Mouse (Mus musculus) midbrain, embryonic 16.5 days (tissue): ENCODE results near the gene Nav1. TPM values are rescaled to one million over a fixed set of nuclear protein-coding genes. Genes with fewer than 3 reads are reported as not detected.

Experiments used
- ATAC-seq: fragments of 200-750 bp; cut with Nextera tagmentation; 2 replicates; pipeline ENCODE4 v1.8.0; 2017; ENCODE audit warnings: moderate TSS enrichment
- H3K27ac ChIP-seq: fragments of 300-500 bp; sonication (generic); 2 replicates; pipeline ENCODE4 v1.5.1; 2014; ENCODE audit warnings: mild to moderate bottlenecking, low read length, mixed read lengths
- H3K27me3 ChIP-seq: fragments of 300-500 bp; sonication (generic); 2 replicates; pipeline ENCODE4 v1.6.1; 2014; ENCODE audit warnings: low read depth, low read length, mixed read lengths; ENCODE audit not compliant: control insufficient read depth, insufficient read depth
- H3K36me3 ChIP-seq: fragments of 300-500 bp; sonication (generic); 2 replicates; pipeline ENCODE4 v1.6.1; 2014; ENCODE audit warnings: mild to moderate bottlenecking, low read length, moderate library complexity, mixed read lengths; ENCODE audit not compliant: control insufficient read depth, insufficient read depth
- H3K4me1 ChIP-seq: fragments of 300-500 bp; sonication (generic); 2 replicates; pipeline ENCODE4 v1.6.1; 2014; ENCODE audit warnings: mild to moderate bottlenecking, low read length, mixed read lengths; ENCODE audit not compliant: control insufficient read depth, insufficient read depth
- H3K4me2 ChIP-seq: fragments of 300-500 bp; sonication (generic); 2 replicates; pipeline ENCODE4 v1.6.1; 2014; ENCODE audit warnings: mild to moderate bottlenecking, low read length, mixed read lengths
- H3K4me3 ChIP-seq: fragments of 300-500 bp; sonication (generic); 2 replicates; pipeline ENCODE4 v1.5.1; 2014; ENCODE audit warnings: low read depth, mild to moderate bottlenecking, low read length, moderate library complexity, mixed read lengths
- H3K9ac ChIP-seq: fragments of 300-500 bp; sonication (generic); 2 replicates; pipeline ENCODE4 v1.6.1; 2014; ENCODE audit warnings: low read depth, low read length, mixed read lengths
- H3K9me3 ChIP-seq: fragments of 300-500 bp; sonication (generic); replicated peaks from 2 replicates; pipeline ENCODE4 v1.6.1; 2014; ENCODE audit warnings: mild to moderate bottlenecking, low read length, mixed read lengths; ENCODE audit not compliant: control insufficient read depth, poor library complexity, severe bottlenecking
- WGBS: fragments of 180-500 bp; shearing (Covaris S2); extraction: QIAGEN DNeasy Blood & Tissue Kit; methylation state at CpG from one replicate; pipeline ENCODE4 v1.1.7; 2014; 5-methylcytosine and 5-hydroxymethylcytosine counted together
- polyA plus RNA-seq: library from polyadenylated mRNA; unstranded; fragments of >200 nt; fragmentation: Nextera tagmentation; extraction: Ambion mirVana; gene quantifications from 2 replicates; pipeline ENCODE4 v1.2.1, GENCODE M21; 2015

Gene Nav1
- polyA plus RNA-seq, 1 experiment from 2014 or later = 53.9 TPM

- H3K36me3 ChIP-seq = peaks cover 3% of the 10 kb centered on the region; the same call in 1 of the 2 replicates
- H3K4me2 ChIP-seq = no peak overlapping the region
- no peak for ATAC-seq
- no peak overlapping the region for H3K9ac ChIP-seq
- no peaks in the 10 kb centered on the region; the same call in 1 of the 2 replicates for H3K4me1 ChIP-seq
- no peaks in the 10 kb centered on the region for H3K27me3 ChIP-seq
- WGBS = 78% methylated on average over 4 of the region's 4 CpGs
- H3K4me3 ChIP-seq = no peak overlapping the region
- no peak overlapping the region for H3K27ac ChIP-seq
- no peaks in the 10 kb centered on the region for H3K9me3 ChIP-seq
Observed at GRCm38 (mm10) chr1:135524518-135524860, 82.6 kb downstream of the Nav1 start.

- Histone ChIP-seq H3K9ac (no peak overlapping the region), H3K4me3 (no peak overlapping the region), H3K4me1 (peaks cover 4% of the 10 kb centered on the region), H3K27ac (no peak overlapping the region), H3K4me2 (no peak overlapping the region), H3K9me3 (no peaks in the 10 kb centered on the region), H3K36me3 (peaks cover 3% of the 10 kb centered on the region; the same call in 1 of the 2 replicates), H3K27me3 (no peaks in the 10 kb centered on the region)
- no peak for ATAC-seq
- 85% methylated on average over 12 of the region's 12 CpGs for WGBS
Observed at GRCm38 (mm10) chr1:135523780-135524517, 83.1 kb downstream of the Nav1 start.

GRCm38 (mm10) chr1:135523344-135523743 lies 83.8 kb downstream of the Nav1 start:
- no peaks in the 10 kb centered on the region for H3K9me3 ChIP-seq
- H3K4me1 ChIP-seq = peaks cover 10% of the 10 kb centered on the region
- no peak overlapping the region for H3K27ac ChIP-seq
- H3K27me3 ChIP-seq = no peaks in the 10 kb centered on the region
- H3K9ac ChIP-seq = no peak overlapping the region
- peaks cover 3% of the 10 kb centered on the region; the same call in 1 of the 2 replicates for H3K36me3 ChIP-seq
- no peak for ATAC-seq
- no peak overlapping the region for H3K4me3 ChIP-seq
- WGBS = 91% methylated on average over 2 of the region's 2 CpGs
- no peak overlapping the region for H3K4me2 ChIP-seq

GRCm38 (mm10) chr1:135520550-135521168 lies 86.4 kb downstream of the Nav1 start:
- H3K4me2 ChIP-seq = no peak overlapping the region
- H3K27me3 ChIP-seq = no peaks in the 10 kb centered on the region
- H3K9me3 ChIP-seq = no peaks in the 10 kb centered on the region
- no peak for ATAC-seq
- 85% methylated on average over 13 of the region's 13 CpGs for WGBS
- H3K36me3 ChIP-seq = no peaks in the 10 kb centered on the region
- H3K4me1 ChIP-seq = peaks cover 10% of the 10 kb centered on the region
- no peak overlapping the region for H3K27ac ChIP-seq
- no peak overlapping the region for H3K9ac ChIP-seq
- H3K4me3 ChIP-seq = no peak overlapping the region

- peak; percentile 73 for ATAC-seq
- Histone ChIP-seq H3K4me2 (peak overlapping the region; percentile 29), H3K9ac (no peak overlapping the region), H3K9me3 (no peaks in the 10 kb centered on the region), H3K27ac (peak overlapping the region; percentile 65), H3K36me3 (no peaks in the 10 kb centered on the region), H3K27me3 (no peaks in the 10 kb centered on the region), H3K4me3 (no peak overlapping the region), H3K4me1 (peaks cover 14% of the 10 kb centered on the region)
- WGBS = 21% methylated on average over 5 of the region's 5 CpGs
Observed at GRCm38 (mm10) chr1:135518661-135519060, 88.4 kb downstream of the Nav1 start.

GRCm38 (mm10) chr1:135517469-135517868 lies 89.6 kb downstream of the Nav1 start:
- WGBS = 90% methylated on average over 6 of the region's 6 CpGs

GRCm38 (mm10) chr1:135516511-135517305 lies 90.4 kb downstream of the Nav1 start:
- WGBS = 76% methylated on average over 10 of the region's 10 CpGs
- Histone ChIP-seq H3K36me3 (no peaks in the 10 kb centered on the region), H3K27ac (no peak overlapping the region), H3K4me1 (peaks cover 20% of the 10 kb centered on the region), H3K4me3 (no peak overlapping the region), H3K9me3 (no peaks in the 10 kb centered on the region), H3K4me2 (no peak overlapping the region), H3K27me3 (no peaks in the 10 kb centered on the region), H3K9ac (no peak overlapping the region)
- ATAC-seq = no peak

More at GRCm38 (mm10) chr1:135517469-135517868, 89.6 kb downstream of the Nav1 start:
- Histone ChIP-seq H3K4me1 (peaks cover 20% of the 10 kb centered on the region), H3K27ac (no peak overlapping the region), H3K4me2 (no peak overlapping the region), H3K4me3 (no peak overlapping the region), H3K36me3 (no peaks in the 10 kb centered on the region), H3K9ac (no peak overlapping the region), H3K9me3 (no peaks in the 10 kb centered on the region), H3K27me3 (no peaks in the 10 kb centered on the region)
- ATAC-seq = no peak

GRCm38 (mm10) chr1:135515633-135516238 lies 91.4 kb downstream of the Nav1 start:
- Histone ChIP-seq H3K27ac (no peak overlapping the region), H3K36me3 (no peaks in the 10 kb centered on the region), H3K9me3 (no peaks in the 10 kb centered on the region), H3K4me1 (peaks cover 29% of the 10 kb centered on the region), H3K4me3 (no peak overlapping the region), H3K4me2 (no peak overlapping the region), H3K27me3 (no peaks in the 10 kb centered on the region), H3K9ac (no peak overlapping the region)
- no peak for ATAC-seq
- WGBS = 85% methylated on average over 12 of the region's 12 CpGs
